Mouse (Mus musculus) C2C12 (cell line): ENCODE measurements at regions not wholly inside any gene's neighbourhood (a gene's known extent, or its start where the extent isn't known, plus 50 kb on each side); places are given as distances from the start of the nearest gene placed in this dataset.

ENCODE experiments used
- CTCF ChIP-seq: IDR thresholded peaks from one replicate; pipeline ENCODE4 v1.5.1; 2011; ENCODE audit not compliant: control insufficient read depth, insufficient read depth, insufficient read length
- MAX ChIP-seq: IDR thresholded peaks from one replicate; pipeline ENCODE4 v1.6.1; 2011; ENCODE audit warnings: mild to moderate bottlenecking, control low read depth
- MYOD1 ChIP-seq: IDR thresholded peaks from one replicate; pipeline ENCODE4 v1.6.1; 2011; ENCODE audit warnings: low read depth; ENCODE audit not compliant: control insufficient read depth, insufficient read length

- TF ChIP-seq CTCF (no peak), MYOD1 (no peak), MAX (no peak)
These were observed 85.0 kb downstream of the 4930564D02Rik start for GRCm38 (mm10) chr3:105151475-105152157.
